Mouse (Mus musculus) lung, embryonic 16.5 days (tissue): ENCODE results near the gene Gm8882. TPM values are rescaled to one million over a fixed set of nuclear protein-coding genes. Genes with fewer than 3 reads are reported as not detected.
"Not testable (repeated sequence)": the region's sequence is repeated elsewhere in the genome, so short reads cannot be mapped to it uniquely, and the experiment has no call there.

Experiments used
- ATAC-seq: fragments of 200-750 bp; cut with Nextera tagmentation; 2 replicates; pipeline ENCODE4 v1.8.0; 2017; ENCODE audit warnings: low read depth, mild to moderate bottlenecking, moderate library complexity
- H3K27ac ChIP-seq: fragments of 300-500 bp; sonication (generic); 2 replicates; pipeline ENCODE4 v1.5.1; 2014; ENCODE audit warnings: mild to moderate bottlenecking, control low read depth, low read length
- H3K27me3 ChIP-seq: fragments of 300-500 bp; sonication (generic); 2 replicates; pipeline ENCODE4 v1.6.1; 2014; ENCODE audit warnings: low read depth, low read length, mixed read lengths; ENCODE audit not compliant: control insufficient read depth, insufficient read depth
- H3K36me3 ChIP-seq: fragments of 300-500 bp; sonication (generic); 2 replicates; pipeline ENCODE4 v1.6.1; 2014; ENCODE audit warnings: low read length; ENCODE audit not compliant: control insufficient read depth, insufficient read depth
- H3K4me1 ChIP-seq: fragments of 300-500 bp; sonication (generic); replicated peaks from 2 replicates; pipeline ENCODE4 v1.6.1; 2014; ENCODE audit warnings: low read length, mixed read lengths; ENCODE audit not compliant: control insufficient read depth, insufficient read depth
- H3K4me2 ChIP-seq: fragments of 300-500 bp; sonication (generic); 2 replicates; pipeline ENCODE4 v1.6.1; 2014; ENCODE audit warnings: low read depth, low read length, control low read depth
- H3K4me3 ChIP-seq: fragments of 300-500 bp; sonication (generic); 2 replicates; pipeline ENCODE4 v1.5.1; 2014; ENCODE audit warnings: mild to moderate bottlenecking, low read length, control low read depth
- H3K9ac ChIP-seq: fragments of 300-500 bp; sonication (generic); 2 replicates; pipeline ENCODE4 v1.6.1; 2014; ENCODE audit warnings: low read length, control low read depth
- H3K9me3 ChIP-seq: fragments of 300-500 bp; sonication (generic); 2 replicates; pipeline ENCODE4 v1.6.1; 2016; ENCODE audit warnings: low read length; ENCODE audit not compliant: control insufficient read depth
- WGBS: fragments of 180-500 bp; shearing (Covaris S2); extraction: QIAGEN DNeasy Blood & Tissue Kit; methylation state at CpG from one replicate; pipeline ENCODE4 v1.1.7; 2014; 5-methylcytosine and 5-hydroxymethylcytosine counted together
- polyA plus RNA-seq: library from polyadenylated mRNA; unstranded; fragments of >200 nt; fragmentation: Nextera tagmentation; extraction: Ambion mirVana; gene quantifications from 2 replicates; pipeline ENCODE4 v1.2.1, GENCODE M21; 2015

The Gm8882 gene
- not detected in 2 replicates for polyA plus RNA-seq

DNA sequence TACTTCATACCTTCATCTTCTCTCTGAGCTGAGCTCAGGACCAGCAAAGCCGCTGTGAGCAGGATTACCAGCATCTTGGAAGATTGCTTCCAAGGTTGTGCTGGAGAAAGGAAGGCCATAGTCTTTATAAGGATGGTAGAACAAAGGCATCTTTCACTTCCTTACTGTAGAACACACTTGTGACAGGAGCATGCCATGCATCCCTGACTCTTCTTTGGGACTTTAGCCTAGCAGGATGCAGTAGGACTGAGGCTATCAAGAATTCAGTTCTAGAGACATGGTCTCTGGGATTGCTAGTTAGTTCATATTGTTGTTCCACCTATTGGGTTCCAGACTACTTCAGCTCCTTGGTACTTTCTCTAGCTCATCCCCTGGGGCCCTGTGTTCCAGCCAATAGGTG, at the start of gene Gm8882:
Gene Gm8882, minus strand, starts transcription at position 101 of the 400 bp plus-strand sequence.
- not testable (repeated sequence) for H3K4me3 ChIP-seq, H3K9ac ChIP-seq, H3K9me3 ChIP-seq, H3K27ac ChIP-seq, H3K4me2 ChIP-seq, H3K4me1 ChIP-seq, ATAC-seq, H3K27me3 ChIP-seq, H3K36me3 ChIP-seq
- WGBS, result 62% methylated on average over 1 of the region's 1 CpGs

DNA sequence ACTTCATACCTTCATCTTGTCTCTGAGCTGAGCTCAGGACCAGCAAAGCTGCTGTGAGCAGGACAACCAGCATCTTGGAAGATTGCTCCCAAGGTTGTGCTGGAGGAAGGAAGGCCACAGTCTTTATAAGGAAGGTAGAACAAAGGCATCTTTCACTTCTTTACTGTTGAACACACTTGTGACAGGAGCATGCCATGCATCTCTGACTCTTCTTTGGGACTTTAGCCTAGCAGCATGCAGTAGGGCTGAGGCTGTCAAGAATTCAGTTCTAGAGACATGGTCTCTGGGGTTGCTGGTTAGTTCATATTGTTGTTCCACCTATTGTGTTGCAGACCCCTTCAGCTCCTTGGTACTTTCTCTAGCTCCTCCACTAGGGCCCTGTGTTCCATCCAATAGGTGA, 49.3 kb downstream of the Gm8882 start, which contains the start of gene Prpmp5:
Gene Prpmp5, minus strand, starts transcription at position 101 of the 400 bp plus-strand sequence.
- not testable (repeated sequence) for H3K4me1 ChIP-seq, H3K9ac ChIP-seq, H3K9me3 ChIP-seq, ATAC-seq, H3K4me2 ChIP-seq, H3K36me3 ChIP-seq, H3K27me3 ChIP-seq, H3K27ac ChIP-seq, H3K4me3 ChIP-seq

Other genes with a start within 250 kb of the Gm8882 start
- not detected in 2 replicates for gene Prb1, start 153.6 kb downstream of the Gm8882 start, polyA plus RNA-seq
- not detected in 2 replicates for gene Prpmp5, start 49.4 kb downstream of the Gm8882 start, polyA plus RNA-seq
- not detected in 2 replicates for gene Prh1, start 205.7 kb upstream of the Gm8882 start, polyA plus RNA-seq
- not detected in 2 replicates for gene Prp2, start 231.8 kb upstream of the Gm8882 start, polyA plus RNA-seq